Mouse (Mus musculus) heart, embryonic 13.5 days (tissue): ENCODE data around the gene Rnf157. TPM values are rescaled to one million over a fixed set of nuclear protein-coding genes. Genes with fewer than 3 reads are reported as not detected.

Experiments
- ATAC-seq: fragments of 200-750 bp; cut with Nextera tagmentation; 2 replicates; pipeline ENCODE4 v1.8.0; 2017; ENCODE audit warnings: moderate TSS enrichment; ENCODE audit not compliant: insufficient number of reproducible peaks, low FRiP score, low TSS enrichment; ENCODE audit errors: extremely low read depth
- H3K27ac ChIP-seq: fragments of 300-500 bp; sonication (generic); replicated peaks from 2 replicates; pipeline ENCODE4 v1.5.1; 2015; ENCODE audit warnings: moderate library complexity, mild to moderate bottlenecking, inconsistent platforms
- H3K27me3 ChIP-seq: fragments of 300-500 bp; sonication (generic); replicated peaks from 2 replicates; pipeline ENCODE4 v1.6.1; 2015; ENCODE audit warnings: mild to moderate bottlenecking, inconsistent platforms
- H3K36me3 ChIP-seq: fragments of 300-500 bp; sonication (generic); 2 replicates; pipeline ENCODE4 v1.6.1; 2015; ENCODE audit warnings: mild to moderate bottlenecking, inconsistent platforms
- H3K4me1 ChIP-seq: fragments of 300-500 bp; sonication (generic); 2 replicates; pipeline ENCODE4 v1.6.1; 2015; ENCODE audit warnings: inconsistent platforms
- H3K4me2 ChIP-seq: fragments of 300-500 bp; sonication (generic); 2 replicates; pipeline ENCODE4 v1.6.1; 2015; ENCODE audit warnings: inconsistent platforms, mild to moderate bottlenecking, moderate library complexity
- H3K4me3 ChIP-seq: fragments of 300-500 bp; sonication (generic); 2 replicates; pipeline ENCODE4 v1.5.1; 2015; ENCODE audit warnings: moderate library complexity, mild to moderate bottlenecking, inconsistent platforms
- H3K9ac ChIP-seq: fragments of 300-500 bp; sonication (generic); 2 replicates; pipeline ENCODE4 v1.6.1; 2015; ENCODE audit warnings: inconsistent platforms, mild to moderate bottlenecking, moderate library complexity
- H3K9me3 ChIP-seq: fragments of 300-500 bp; sonication (generic); 2 replicates; pipeline ENCODE4 v1.6.1; 2016; ENCODE audit warnings: inconsistent platforms
- WGBS: fragments of 180-500 bp; shearing (Covaris S2); methylation state at CpG from one replicate; pipeline ENCODE4 v1.1.7; 2015; ENCODE audit warnings: mixed read lengths; 5-methylcytosine and 5-hydroxymethylcytosine counted together
- polyA plus RNA-seq: library from polyadenylated mRNA; unstranded; fragments of >200 nt; fragmentation: Nextera tagmentation; extraction: Ambion mirVana; gene quantifications from 2 replicates; pipeline ENCODE4 v1.2.1, GENCODE M21; 2015

Rnf157 gene
- polyA plus RNA-seq, 1 experiment from 2014 or later = 4.0 TPM

GRCm38 (mm10) chr11:116287351-116287750, 125.5 kb downstream of the Rnf157 start:
- 68% methylated on average over 5 of the region's 5 CpGs for WGBS
- Histone ChIP-seq H3K9ac (no peak overlapping the region), H3K9me3 (no peaks in the 10 kb centered on the region), H3K4me3 (no peak overlapping the region), H3K4me2 (no peak overlapping the region), H3K27ac (no peak overlapping the region), H3K27me3 (peaks cover 41% of the 10 kb centered on the region), H3K4me1 (peaks cover 27% of the 10 kb centered on the region), H3K36me3 (peaks cover 48% of the 10 kb centered on the region)
- ATAC-seq = no peak

Other genes with a start within 250 kb of the Rnf157 start
- 22.8 and 24.4 TPM in 2 replicates for gene Fbf1, start 244.9 kb downstream of the Rnf157 start, polyA plus RNA-seq
- 82.1 and 88.7 TPM in 2 replicates for gene Ten1, start 214.2 kb downstream of the Rnf157 start, polyA plus RNA-seq
- gene Acox1, start 214.0 kb downstream of the Rnf157 start, polyA plus RNA-seq = 29.0 and 31.0 TPM in 2 replicates
- gene Evpl, start 175.0 kb downstream of the Rnf157 start, polyA plus RNA-seq = 0.42 and 0.48 TPM in 2 replicates
- gene Srp68, start 138.8 kb downstream of the Rnf157 start, polyA plus RNA-seq = 63.6 and 64.6 TPM in 2 replicates
- not detected in 2 replicates for gene Galr2, start 132.1 kb downstream of the Rnf157 start, polyA plus RNA-seq
- 45.0 and 46.0 TPM in 2 replicates for gene Exoc7, start 105.8 kb downstream of the Rnf157 start, polyA plus RNA-seq
- 0.09 and 0.14 TPM in 2 replicates for gene Foxj1, start 77.6 kb downstream of the Rnf157 start, polyA plus RNA-seq
- gene Ubald2, start 21.1 kb upstream of the Rnf157 start, polyA plus RNA-seq = 31.0 and 32.3 TPM in 2 replicates
- gene Qrich2, start 53.2 kb upstream of the Rnf157 start, polyA plus RNA-seq = not detected in 2 replicates
- gene Prpsap1, start 81.2 kb upstream of the Rnf157 start, polyA plus RNA-seq = 90.2 and 102 TPM in 2 replicates
- 2.0 and 2.6 TPM in 2 replicates for gene Sphk1, start 117.9 kb upstream of the Rnf157 start, polyA plus RNA-seq
- 7.9 and 8.3 TPM in 2 replicates for gene Ube2o, start 168.4 kb upstream of the Rnf157 start, polyA plus RNA-seq
- gene Aanat, start 173.4 kb upstream of the Rnf157 start, polyA plus RNA-seq = not detected in 2 replicates
- gene Rhbdf2, start 214.0 kb upstream of the Rnf157 start, polyA plus RNA-seq = 7.2 and 8.0 TPM in 2 replicates
- gene Prcd, start 240.5 kb upstream of the Rnf157 start, polyA plus RNA-seq = 0.51 and 0.93 TPM in 2 replicates
- 2.6 TPM in 2 replicates for gene Cygb, start 241.3 kb upstream of the Rnf157 start, polyA plus RNA-seq